Mouse (Mus musculus): ENCODE results near the gene Ksr1. TPM values are rescaled to one million over a fixed set of nuclear protein-coding genes. Genes with fewer than 3 reads are reported as not detected.
"Not testable (repeated sequence)": the region's sequence is repeated elsewhere in the genome, so short reads cannot be mapped to it uniquely, and the experiment has no call there.

The Ksr1 gene
- polyA plus RNA-seq, 1 experiment from 2014 or later = 3.3 TPM

DNA sequence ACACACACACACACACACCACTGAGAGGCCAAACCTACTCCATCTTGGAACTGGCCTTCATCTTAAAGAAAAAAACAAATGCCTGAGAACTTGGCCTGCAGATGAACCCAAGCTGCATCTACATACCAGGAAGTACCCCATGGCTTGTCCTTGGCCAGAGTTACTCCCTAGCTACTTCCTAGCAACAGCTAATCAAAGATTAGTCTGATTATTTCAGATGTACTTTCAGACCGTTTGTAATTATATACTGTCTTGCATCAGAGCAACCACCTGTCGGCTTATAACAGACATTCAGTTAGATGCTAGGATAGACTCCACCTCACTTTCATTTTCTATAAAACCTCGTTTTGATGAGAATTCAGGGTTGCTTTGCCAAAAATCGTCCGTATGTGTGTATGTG, 139.8 kb downstream of the Ksr1 start:
- no peaks in the 10 kb centered on the region for H3K9me3 ChIP-seq (ENCODE audit: control insufficient read depth, low read length)
- WGBS = 55% methylated on average over 5 of the region's 5 CpGs
- no peak for ATAC-seq (ENCODE audit: low read depth)
- H3K27ac ChIP-seq (ENCODE audit: low read length) = no peak overlapping the region
- H3K4me3 ChIP-seq (ENCODE audit: low read length) = no peak overlapping the region
- no peak overlapping the region for H3K4me2 ChIP-seq (ENCODE audit: low read depth, low read length)
- H3K27me3 ChIP-seq (ENCODE audit: control insufficient read depth, insufficient read depth, low read depth, low read length) = no peaks in the 10 kb centered on the region
- no peak overlapping the region for H3K9ac ChIP-seq (ENCODE audit: low read length)
- no peaks in the 10 kb centered on the region for H3K36me3 ChIP-seq (ENCODE audit: control insufficient read depth, insufficient read depth, low read length)
- peaks cover 10% of the 10 kb centered on the region for H3K4me1 ChIP-seq (replicated peaks; ENCODE audit: control insufficient read depth, insufficient read depth, low read length)

DNA sequence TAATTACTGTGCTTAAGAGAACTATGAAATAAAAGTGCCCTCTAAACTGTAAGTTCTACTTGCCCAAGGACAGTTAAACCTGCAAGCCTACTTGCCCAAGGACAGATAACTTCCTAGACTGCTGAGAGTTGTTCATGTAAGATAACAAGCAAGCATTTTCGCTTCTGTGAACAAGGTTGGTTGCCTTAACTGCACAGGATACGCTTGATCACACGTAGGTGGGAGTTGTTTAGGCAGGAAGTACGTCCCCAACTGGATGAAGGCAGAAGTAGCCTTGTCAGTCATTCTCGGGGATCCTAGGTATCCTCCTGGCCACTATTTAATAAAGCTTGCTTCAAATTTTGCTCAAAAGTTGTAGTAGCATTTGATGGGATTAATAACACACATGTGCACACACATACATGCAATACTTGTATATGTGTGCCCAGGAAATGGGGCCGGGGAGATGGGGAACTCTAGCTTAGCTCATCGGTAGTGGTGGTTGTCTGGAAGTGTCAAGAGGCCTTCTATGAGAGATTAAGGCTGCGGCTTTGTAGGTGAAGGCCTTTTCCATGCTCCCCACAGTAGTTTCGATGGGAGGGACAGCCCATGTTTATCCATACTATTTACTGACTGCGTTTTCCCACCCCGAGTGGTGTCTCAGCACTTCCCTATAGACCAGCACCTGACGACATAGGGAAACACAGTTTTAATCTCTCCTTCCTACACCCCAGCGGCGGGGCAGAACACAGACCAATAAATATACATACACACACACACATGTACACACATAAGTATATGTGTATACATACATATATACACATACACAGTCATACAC, 140.4 kb downstream of the Ksr1 start:
- no peaks in the 10 kb centered on the region for H3K27me3 ChIP-seq (ENCODE audit: control insufficient read depth, insufficient read depth, low read depth, low read length)
- H3K9ac ChIP-seq (ENCODE audit: low read length) = no peak overlapping the region
- WGBS = 77% methylated on average over 14 of the region's 14 CpGs
- ATAC-seq (ENCODE audit: low read depth) = no peak
- H3K27ac ChIP-seq (ENCODE audit: low read length) = no peak overlapping the region
- no peaks in the 10 kb centered on the region for H3K36me3 ChIP-seq (ENCODE audit: control insufficient read depth, insufficient read depth, low read length)
- no peak overlapping the region for H3K4me3 ChIP-seq (ENCODE audit: low read length)
- peaks cover 10% of the 10 kb centered on the region for H3K4me1 ChIP-seq (replicated peaks; ENCODE audit: control insufficient read depth, insufficient read depth, low read length)
- H3K9me3 ChIP-seq (ENCODE audit: control insufficient read depth, low read length) = no peaks in the 10 kb centered on the region
- no peak overlapping the region for H3K4me2 ChIP-seq (ENCODE audit: low read depth, low read length)

DNA sequence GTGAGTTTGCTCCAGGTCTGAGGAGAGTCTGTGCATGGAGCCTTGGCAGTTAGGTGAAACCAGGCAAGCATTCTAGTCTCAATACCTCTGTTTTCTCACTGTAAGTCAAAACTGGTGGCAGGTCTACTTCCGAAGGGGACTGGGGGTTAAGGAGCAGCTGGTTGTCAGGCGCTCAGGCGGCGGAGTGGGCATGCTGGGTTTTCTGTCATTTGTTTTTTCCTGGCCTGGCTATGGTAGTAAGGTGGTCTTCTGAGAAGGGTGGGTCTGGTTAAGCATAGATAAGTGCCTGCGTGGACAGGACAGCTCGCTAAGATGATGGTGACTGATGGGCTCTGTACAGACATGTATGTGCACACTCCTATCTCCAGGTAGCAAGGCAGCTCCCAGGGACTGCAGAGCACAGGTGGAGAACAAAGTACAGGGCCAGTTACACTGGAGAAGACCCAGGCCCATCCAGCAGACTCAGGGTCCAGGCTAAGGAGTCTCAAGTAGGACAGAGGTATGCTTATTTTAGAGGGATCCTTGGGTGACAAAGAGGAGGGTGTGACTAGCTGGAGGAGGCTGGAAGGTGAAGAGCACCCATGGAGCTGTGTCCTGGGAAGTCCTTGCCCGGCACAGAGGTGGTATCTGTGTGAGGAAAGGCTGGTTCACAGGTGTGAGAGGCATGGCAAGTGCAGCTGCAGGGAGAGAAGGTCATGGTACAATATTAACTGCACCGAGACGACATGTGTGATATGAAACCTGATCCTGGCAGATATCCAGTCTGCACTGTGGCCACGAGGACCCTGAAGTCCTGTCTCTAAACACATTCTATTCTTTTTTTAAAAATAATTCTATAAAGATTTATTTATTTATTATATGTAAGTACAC, 142.2 kb downstream of the Ksr1 start:
- Histone ChIP-seq H3K9me3 (ENCODE audit: control insufficient read depth, low read length) (no peaks in the 10 kb centered on the region), H3K36me3 (ENCODE audit: control insufficient read depth, insufficient read depth, low read length) (no peaks in the 10 kb centered on the region), H3K27me3 (ENCODE audit: control insufficient read depth, insufficient read depth, low read depth, low read length) (no peaks in the 10 kb centered on the region), H3K4me1 (replicated peaks; ENCODE audit: control insufficient read depth, insufficient read depth, low read length) (peaks cover 10% of the 10 kb centered on the region), H3K9ac (ENCODE audit: low read length) (no peak overlapping the region), H3K4me3 (ENCODE audit: low read length) (no peak overlapping the region), H3K4me2 (ENCODE audit: low read depth, low read length) (no peak overlapping the region), H3K27ac (ENCODE audit: low read length) (peak overlapping the region; percentile 73)
- WGBS = 62% methylated on average over 10 of the region's 10 CpGs
- no peak for ATAC-seq (ENCODE audit: low read depth)

DNA sequence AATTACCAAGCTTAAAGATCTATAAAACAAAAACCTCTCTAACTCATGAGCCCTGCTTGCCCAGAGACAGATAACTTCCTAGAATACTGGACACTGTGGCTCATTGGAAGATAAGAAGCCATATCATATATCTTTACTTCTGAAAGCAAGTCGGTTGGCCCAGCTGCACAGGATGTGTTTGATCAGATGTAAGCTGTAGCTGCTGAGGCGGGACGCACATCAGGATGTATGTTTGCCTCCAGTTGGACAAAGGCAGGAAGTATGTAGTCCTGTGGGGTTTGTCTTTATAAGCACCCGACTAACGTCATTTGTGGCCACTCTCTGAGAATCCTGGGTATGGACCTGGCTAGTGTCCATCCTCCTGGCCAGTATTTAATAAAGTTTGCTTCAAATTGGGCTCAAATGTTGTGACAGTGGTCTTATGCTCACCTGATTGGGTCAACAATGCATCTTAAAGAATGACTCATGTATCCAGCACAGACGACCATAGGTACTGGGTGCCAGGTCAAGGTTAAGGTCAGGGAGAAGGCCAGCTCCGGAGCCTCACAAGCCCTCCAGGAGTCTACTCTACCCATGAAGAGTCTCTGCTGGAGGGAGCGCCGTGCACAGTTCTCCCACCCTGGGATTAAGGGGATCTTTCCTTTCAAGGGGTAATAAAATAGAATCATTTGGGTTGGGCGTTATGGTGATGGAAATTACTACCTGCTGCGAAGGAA, 143.0 kb downstream of the Ksr1 start:
- Histone ChIP-seq H3K9ac (ENCODE audit: low read length) (no peak overlapping the region), H3K9me3 (ENCODE audit: control insufficient read depth, low read length) (no peaks in the 10 kb centered on the region), H3K27me3 (ENCODE audit: control insufficient read depth, insufficient read depth, low read depth, low read length) (no peaks in the 10 kb centered on the region), H3K36me3 (ENCODE audit: control insufficient read depth, insufficient read depth, low read length) (no peaks in the 10 kb centered on the region), H3K4me3 (ENCODE audit: low read length) (no peak overlapping the region), H3K27ac (ENCODE audit: low read length) (peak overlapping the region; percentile 88), H3K4me2 (ENCODE audit: low read depth, low read length) (no peak overlapping the region), H3K4me1 (replicated peaks; ENCODE audit: control insufficient read depth, insufficient read depth, low read length) (peaks cover 10% of the 10 kb centered on the region)
- WGBS = 49% methylated on average over 11 of the region's 11 CpGs
- ATAC-seq (ENCODE audit: low read depth) = peak; percentile 88

DNA sequence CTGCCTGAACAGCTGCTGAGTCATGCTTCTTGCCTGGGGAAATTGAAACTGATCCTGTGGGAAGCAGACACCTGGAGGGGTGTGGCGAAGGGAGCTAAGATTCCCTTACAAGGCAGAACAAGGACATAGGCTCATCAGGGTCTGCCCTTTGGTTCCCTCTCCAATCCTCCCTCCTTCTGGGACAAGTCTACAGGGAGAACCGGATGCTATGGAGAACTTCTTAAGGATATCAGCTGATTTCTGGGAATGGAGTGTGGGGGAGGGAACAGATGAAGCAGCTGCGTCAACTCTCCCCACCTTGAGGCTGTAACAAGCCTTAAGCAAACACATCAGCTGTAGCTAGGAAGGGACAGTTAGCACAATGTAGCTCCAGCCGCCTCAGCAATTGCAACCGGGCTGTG, 143.7 kb downstream of the Ksr1 start:
- Histone ChIP-seq H3K9ac (ENCODE audit: low read length) (no peak overlapping the region), H3K4me3 (ENCODE audit: low read length) (no peak overlapping the region), H3K36me3 (ENCODE audit: control insufficient read depth, insufficient read depth, low read length) (no peaks in the 10 kb centered on the region), H3K27ac (ENCODE audit: low read length) (peak overlapping the region; percentile 88), H3K9me3 (ENCODE audit: control insufficient read depth, low read length) (no peaks in the 10 kb centered on the region), H3K27me3 (ENCODE audit: control insufficient read depth, insufficient read depth, low read depth, low read length) (no peaks in the 10 kb centered on the region), H3K4me2 (ENCODE audit: low read depth, low read length) (0 out of 2 replicates have a peak overlapping the region, but pooled peaks have one; percentile 14), H3K4me1 (replicated peaks; ENCODE audit: control insufficient read depth, insufficient read depth, low read length) (peaks cover 10% of the 10 kb centered on the region)
- ATAC-seq (ENCODE audit: low read depth) = peak; percentile 61
- 32% methylated on average over 5 of the region's 5 CpGs for WGBS

DNA sequence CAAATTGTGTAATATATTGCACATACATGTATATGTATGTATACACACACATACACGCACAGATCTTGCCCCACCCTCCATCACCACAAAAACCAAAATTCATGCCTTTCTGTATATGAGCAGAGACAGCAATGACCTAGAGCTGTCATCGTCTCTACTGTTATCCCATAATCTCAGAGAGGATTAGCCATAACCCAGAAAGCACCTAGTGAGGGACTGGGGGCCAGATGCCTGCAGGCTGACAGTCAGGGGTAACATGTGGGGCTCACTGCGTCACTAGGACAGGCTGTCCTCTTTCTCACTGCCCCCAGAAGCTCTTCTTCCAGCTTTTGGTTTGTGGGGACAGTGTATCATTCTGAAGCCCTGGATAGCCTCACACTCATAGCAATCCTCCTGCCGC, 144.3 kb downstream of the Ksr1 start:
- no peaks in the 10 kb centered on the region for H3K27me3 ChIP-seq (ENCODE audit: control insufficient read depth, insufficient read depth, low read depth, low read length)
- peaks cover 10% of the 10 kb centered on the region for H3K4me1 ChIP-seq (replicated peaks; ENCODE audit: control insufficient read depth, insufficient read depth, low read length)
- no peak overlapping the region for H3K4me2 ChIP-seq (ENCODE audit: low read depth, low read length)
- 85% methylated on average over 4 of the region's 4 CpGs for WGBS
- no peak overlapping the region for H3K9ac ChIP-seq (ENCODE audit: low read length)
- H3K9me3 ChIP-seq (ENCODE audit: control insufficient read depth, low read length) = no peaks in the 10 kb centered on the region
- no peaks in the 10 kb centered on the region for H3K36me3 ChIP-seq (ENCODE audit: control insufficient read depth, insufficient read depth, low read length)
- H3K4me3 ChIP-seq (ENCODE audit: low read length) = no peak overlapping the region
- ATAC-seq (ENCODE audit: low read depth) = no peak
- peak overlapping the region; percentile 88 for H3K27ac ChIP-seq (ENCODE audit: low read length)

DNA sequence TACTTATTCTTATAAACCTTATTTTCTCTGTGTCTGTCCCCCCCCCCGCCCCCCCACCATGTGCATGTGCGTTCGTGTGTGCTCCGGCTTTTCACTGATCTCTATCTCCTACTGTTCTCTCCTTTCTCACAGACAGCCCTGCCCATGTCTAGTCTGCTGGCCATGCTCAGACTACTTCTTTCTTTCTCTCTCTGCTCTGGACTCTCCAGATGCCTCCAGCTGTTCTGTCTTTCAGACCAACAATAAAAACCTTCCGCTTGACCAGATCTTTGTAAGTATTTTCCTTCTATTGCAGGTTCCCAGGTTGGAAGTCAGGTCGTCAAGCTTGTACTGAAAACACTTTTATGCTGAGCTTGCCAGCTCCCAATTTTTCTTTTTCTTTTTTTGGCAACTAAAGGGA, 147.1 kb downstream of the Ksr1 start:
- Histone ChIP-seq H3K9me3 (ENCODE audit: control insufficient read depth, low read length) (peaks cover 3% of the 10 kb centered on the region; the same call in 1 of the 2 replicates), H3K27me3 (ENCODE audit: control insufficient read depth, insufficient read depth, low read depth, low read length) (no peaks in the 10 kb centered on the region), H3K27ac (ENCODE audit: low read length) (no peak overlapping the region), H3K4me1 (replicated peaks; ENCODE audit: control insufficient read depth, insufficient read depth, low read length) (peaks cover 10% of the 10 kb centered on the region), H3K9ac (ENCODE audit: low read length) (no peak overlapping the region), H3K4me3 (ENCODE audit: low read length) (no peak overlapping the region), H3K36me3 (ENCODE audit: control insufficient read depth, insufficient read depth, low read length) (no peaks in the 10 kb centered on the region), H3K4me2 (ENCODE audit: low read depth, low read length) (no peak overlapping the region)
- no peak for ATAC-seq (ENCODE audit: low read depth)
- 67% methylated on average over 6 of the region's 6 CpGs for WGBS

DNA sequence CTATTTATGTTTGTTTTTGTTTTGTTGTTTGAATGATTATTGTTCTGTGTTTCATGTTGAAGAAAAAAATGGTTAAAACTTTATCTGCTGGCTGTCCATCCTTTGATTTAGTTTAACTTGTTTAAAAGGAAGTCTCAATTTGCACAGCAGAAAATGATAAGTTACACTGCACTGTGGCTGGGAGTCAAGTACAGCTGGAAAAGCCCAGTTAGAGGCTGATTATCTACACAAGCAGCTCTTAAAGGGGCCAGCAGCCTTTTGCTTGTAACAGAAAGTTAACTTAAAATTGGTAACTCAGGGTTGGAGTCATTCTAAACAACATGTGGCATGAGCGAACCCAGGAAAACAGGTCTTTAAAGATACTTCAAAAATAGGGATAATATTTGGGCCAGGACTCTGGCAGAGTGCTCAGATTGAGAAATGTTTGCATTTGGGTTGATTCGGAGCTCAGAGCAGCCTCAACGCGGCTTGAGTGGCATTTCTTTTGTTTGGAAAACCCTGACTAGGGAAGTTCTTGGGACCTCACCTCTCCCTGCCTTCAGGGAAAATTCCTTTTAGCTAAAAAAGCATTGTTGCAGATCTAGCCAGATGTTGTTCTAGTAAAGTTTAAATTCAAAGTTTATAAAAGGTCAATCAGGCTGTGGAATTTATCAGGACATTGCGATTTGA, 155.2 kb downstream of the Ksr1 start:
- H3K9me3 ChIP-seq (ENCODE audit: control insufficient read depth, low read length); H3K36me3 ChIP-seq (ENCODE audit: control insufficient read depth, insufficient read depth, low read length); H3K4me1 ChIP-seq (replicated peaks; ENCODE audit: control insufficient read depth, insufficient read depth, low read length); H3K27ac ChIP-seq (ENCODE audit: low read length); H3K4me2 ChIP-seq (ENCODE audit: low read depth, low read length); H3K4me3 ChIP-seq (ENCODE audit: low read length); ATAC-seq (ENCODE audit: low read depth); H3K27me3 ChIP-seq (ENCODE audit: control insufficient read depth, insufficient read depth, low read depth, low read length); H3K9ac ChIP-seq (ENCODE audit: low read length): not testable (repeated sequence)
- 57% methylated on average over 5 of the region's 5 CpGs for WGBS
